Mouse (Mus musculus) spleen, adult 12 weeks (tissue): ENCODE measurements around the gene Paics.
"Not testable (repeated sequence)": the region's sequence is repeated elsewhere in the genome, so short reads cannot be mapped to it uniquely, and the experiment has no call there.

ENCODE experiments used
- DNase-seq: peaks from one replicate; pipeline ENCODE4 v3.0.0; 2022; ENCODE audit warnings: low spot score

Paics gene

GRCm38 (mm10) chr5:76952112-76953040 is 1.3 kb downstream of the Paics start:
- no peak for DNase-seq

GRCm38 (mm10) chr5:76953794-76954193 is 2.7 kb downstream of the Paics start:
- DNase-seq, result no peak

GRCm38 (mm10) chr5:76954271-76954900 is 3.3 kb downstream of the Paics start:
- DNase-seq, result no peak

- no peak for DNase-seq
Measured at GRCm38 (mm10) chr5:76955474-76955873, 4.4 kb downstream of the Paics start.

GRCm38 (mm10) chr5:76957954-76958353 is 6.8 kb downstream of the Paics start:
- DNase-seq, result no peak

- DNase-seq, result no peak
Measured at GRCm38 (mm10) chr5:76959587-76959986, 8.5 kb downstream of the Paics start.

- DNase-seq, result no peak
Measured at GRCm38 (mm10) chr5:76962545-76962944, 11.4 kb downstream of the Paics start.

GRCm38 (mm10) chr5:76964651-76965050 is 13.5 kb downstream of the Paics start:
- no peak for DNase-seq

- DNase-seq, result no peak
Measured at GRCm38 (mm10) chr5:76969250-76969649, 18.1 kb downstream of the Paics start.

- DNase-seq, result not testable (repeated sequence)
Measured at GRCm38 (mm10) chr5:76971115-76971514, 20.0 kb downstream of the Paics start.

GRCm38 (mm10) chr5:76973488-76973887 is 22.4 kb downstream of the Paics start:
- DNase-seq, result no peak

GRCm38 (mm10) chr5:76974207-76974553 is 23.1 kb downstream of the Paics start:
- peak; percentile 11 for DNase-seq

- peak; percentile 64 for DNase-seq
Measured at GRCm38 (mm10) chr5:76974554-76975285, 23.6 kb downstream of the Paics start, which contains the start of gene Srp72. Gene Srp72 (plus strand): TSS chr5:76974683.

GRCm38 (mm10) chr5:76975736-76976135 is 24.6 kb downstream of the Paics start:
- DNase-seq, result no peak

GRCm38 (mm10) chr5:76984015-76984414 is 32.9 kb downstream of the Paics start:
- no peak for DNase-seq

GRCm38 (mm10) chr5:76990789-76991188 is 39.7 kb downstream of the Paics start:
- DNase-seq, result no peak

GRCm38 (mm10) chr5:76993174-76993814 is 42.2 kb downstream of the Paics start:
- DNase-seq, result peak; percentile 34

- DNase-seq, result no peak
Measured at GRCm38 (mm10) chr5:76998416-76998815, 47.3 kb downstream of the Paics start.

- no peak for DNase-seq
Measured at GRCm38 (mm10) chr5:77001192-77001591, 50.1 kb downstream of the Paics start.

- no peak for DNase-seq
Measured at GRCm38 (mm10) chr5:77004051-77004821, 53.1 kb downstream of the Paics start, which contains the start of gene Arl9. Gene Arl9 (plus strand): TSS chr5:77004055.

- DNase-seq, result no peak
Measured at GRCm38 (mm10) chr5:77010352-77010751, 59.2 kb downstream of the Paics start.
